Mouse (Mus musculus) megakaryocyte, embryonic 14.5 days (primary cell): ENCODE results near the gene Maz. TPM values are rescaled to one million over a fixed set of nuclear protein-coding genes. Genes with fewer than 3 reads are reported as not detected.
A peak's percentile ranks its signal among the peaks of the same experiment; 100 is the strongest.

Source experiments
- H3K27me3 ChIP-seq: replicated peaks from 2 replicates; pipeline ENCODE3; 2012; ENCODE audit warnings: inconsistent platforms
- H3K36me3 ChIP-seq: replicated peaks from 2 replicates; pipeline ENCODE3; 2012; ENCODE audit warnings: low read length, inconsistent platforms, mixed read lengths
- H3K4me1 ChIP-seq: 2 replicates; pipeline ENCODE4 v1.6.1; 2012; ENCODE audit warnings: inconsistent platforms
- H3K4me3 ChIP-seq: replicated peaks from 2 replicates; pipeline ENCODE3; 2012; ENCODE audit warnings: moderate library complexity, mild to moderate bottlenecking, inconsistent platforms
- H3K9me3 ChIP-seq: 2 replicates; pipeline ENCODE4 v1.6.1; 2012; ENCODE audit warnings: inconsistent platforms
- FLI1 ChIP-seq: IDR thresholded peaks from 2 replicates; pipeline ENCODE4 v1.6.1; 2012; ENCODE audit warnings: low read length, inconsistent platforms, mixed read lengths
- GATA1 ChIP-seq: IDR thresholded peaks from 3 replicates; pipeline ENCODE4 v1.6.1; 2012; ENCODE audit warnings: mixed read lengths, low read length, inconsistent platforms, borderline replicate concordance
- polyA plus RNA-seq: library from polyadenylated mRNA; stranded (reverse); fragments of >175 nt; gene quantifications from 2 replicates; pipeline ENCODE4 v1.2.3, GENCODE M21; 2012; ENCODE audit warnings: low replicate concordance; ENCODE audit not compliant: insufficient read depth

Gene Maz
- polyA plus RNA-seq, 1 experiment, result 324 TPM

DNA sequence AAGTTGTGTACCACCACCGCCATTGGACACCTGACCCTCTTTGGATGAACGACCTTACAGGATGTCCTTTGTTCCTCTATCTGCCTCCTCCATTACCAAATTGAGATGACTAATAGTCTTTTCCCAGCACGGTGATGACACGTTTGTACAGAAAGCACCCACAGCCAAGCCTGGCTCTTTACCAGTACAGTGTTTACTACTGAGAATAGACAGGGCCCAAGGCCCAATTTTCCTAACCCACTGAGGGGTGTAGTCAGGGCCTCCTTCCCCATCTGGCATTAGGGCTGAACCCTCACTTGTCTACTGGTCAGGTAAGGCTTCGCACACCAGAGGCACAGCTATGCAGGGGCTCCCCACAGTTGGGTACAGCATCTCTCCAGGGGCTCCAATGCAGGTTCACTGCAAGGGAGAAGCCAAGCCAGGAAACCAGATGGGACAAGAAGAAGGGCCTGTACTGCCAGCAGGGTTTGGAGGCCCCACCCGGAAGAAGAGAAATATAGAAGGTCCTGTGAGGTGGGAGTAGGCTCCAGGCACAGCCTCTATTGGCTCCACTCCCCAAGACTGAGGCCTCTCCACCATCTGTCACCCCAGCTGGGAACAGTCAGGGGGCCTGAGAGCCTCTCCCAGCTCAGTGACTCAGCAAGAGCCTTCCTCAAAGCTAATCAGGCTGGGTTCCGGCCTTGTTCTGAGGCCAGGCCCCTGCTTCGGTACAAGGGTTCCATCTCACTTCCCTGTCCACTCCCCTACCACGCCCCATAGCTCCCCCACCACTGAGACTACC is 18.4 kb downstream of the Maz start:
- peaks cover 92% of the 10 kb centered on the region for H3K4me1 ChIP-seq
- H3K36me3 ChIP-seq, result peaks cover 57% of the 10 kb centered on the region
- H3K9me3 ChIP-seq, result no peaks in the 10 kb centered on the region
- TF ChIP-seq GATA1, result no peak
- no peak for TF ChIP-seq FLI1
- H3K4me3 ChIP-seq, result peak overlapping the region; percentile 88
- H3K27me3 ChIP-seq, result no peaks in the 10 kb centered on the region

DNA sequence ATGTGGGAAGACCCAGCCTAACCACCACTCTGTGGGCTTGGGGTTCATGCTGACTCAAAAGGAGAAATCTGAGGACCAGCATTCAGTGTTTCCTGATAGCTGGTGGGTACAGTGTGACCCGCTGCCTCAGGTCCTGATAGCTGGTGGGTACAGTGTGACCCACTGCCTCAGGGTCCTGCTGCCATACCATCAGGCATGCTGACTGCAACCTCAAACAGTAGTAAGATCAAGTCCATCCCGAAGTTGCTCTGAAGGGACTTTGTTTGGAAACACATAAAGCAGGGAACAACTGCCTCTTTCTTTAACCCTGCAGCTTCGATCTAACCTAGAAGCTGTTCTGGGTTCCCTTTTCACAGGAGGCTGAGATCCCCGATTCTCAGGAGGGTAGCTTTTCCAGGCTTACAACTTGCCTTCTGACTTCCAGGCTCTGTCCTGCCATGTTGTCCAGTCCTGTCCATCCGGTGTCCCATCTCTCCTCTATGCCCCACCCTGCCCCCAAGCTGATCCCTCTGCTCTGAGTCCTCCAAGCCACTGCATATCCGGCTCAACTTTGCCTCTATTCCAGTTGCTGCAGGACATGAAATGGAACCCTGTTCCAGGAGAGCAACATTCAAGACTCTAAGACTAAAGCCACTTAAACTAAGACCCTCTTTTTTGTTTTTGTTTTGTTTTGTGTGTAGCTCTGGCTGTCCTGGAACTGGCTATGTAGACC is 19.4 kb downstream of the Maz start:
- Histone ChIP-seq H3K36me3 (peaks cover 50% of the 10 kb centered on the region), H3K27me3 (no peaks in the 10 kb centered on the region), H3K4me1 (peaks cover 92% of the 10 kb centered on the region)

DNA sequence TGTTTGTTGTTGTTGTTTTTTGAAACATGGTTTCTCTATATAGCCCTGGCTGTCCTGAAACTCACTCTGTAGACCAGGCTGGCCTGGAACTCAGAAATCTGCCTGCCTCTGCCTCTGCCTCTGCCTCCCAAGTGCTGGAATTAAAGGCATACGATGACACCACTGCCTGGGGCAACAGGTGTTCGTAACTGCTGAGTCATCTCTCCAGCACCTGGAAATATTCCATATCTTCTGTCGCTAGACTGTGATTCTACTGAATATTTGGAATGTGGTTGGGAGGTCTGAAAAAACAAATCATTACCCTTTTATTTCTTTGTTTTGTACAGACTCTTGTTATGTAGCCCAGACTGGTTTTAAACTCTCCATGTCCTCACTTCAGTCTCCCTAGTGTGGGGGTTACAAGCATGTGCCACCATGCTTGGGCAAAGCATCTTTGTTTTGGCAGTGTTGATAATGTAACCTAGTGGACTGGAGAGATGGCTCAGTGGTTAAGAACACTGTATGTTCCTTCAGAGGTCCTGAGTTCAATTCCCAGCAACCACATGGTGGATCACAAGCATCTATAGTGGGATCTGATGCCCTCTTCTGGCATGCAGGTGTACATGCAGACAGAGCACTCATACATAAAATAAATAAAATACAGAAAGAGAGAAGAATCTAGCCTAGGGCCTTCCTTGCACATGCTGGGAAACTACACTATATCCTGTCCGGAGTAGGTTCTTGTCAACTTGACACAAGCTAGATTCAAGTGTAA is 22.5 kb downstream of the Maz start:
- H3K27me3 ChIP-seq, result no peaks in the 10 kb centered on the region
- H3K9me3 ChIP-seq, result no peaks in the 10 kb centered on the region
- TF ChIP-seq GATA1 (no peak), FLI1 (no peak)
- H3K4me1 ChIP-seq, result peaks cover 87% of the 10 kb centered on the region
- peaks cover 48% of the 10 kb centered on the region for H3K36me3 ChIP-seq
- no peak overlapping the region for H3K4me3 ChIP-seq

More for the DNA sequence above, 19.4 kb downstream of the Maz start:
- H3K4me3 ChIP-seq, result peak overlapping the region; percentile 67
- H3K9me3 ChIP-seq, result no peaks in the 10 kb centered on the region
- TF ChIP-seq GATA1 (no peak), FLI1 (no peak)

DNA sequence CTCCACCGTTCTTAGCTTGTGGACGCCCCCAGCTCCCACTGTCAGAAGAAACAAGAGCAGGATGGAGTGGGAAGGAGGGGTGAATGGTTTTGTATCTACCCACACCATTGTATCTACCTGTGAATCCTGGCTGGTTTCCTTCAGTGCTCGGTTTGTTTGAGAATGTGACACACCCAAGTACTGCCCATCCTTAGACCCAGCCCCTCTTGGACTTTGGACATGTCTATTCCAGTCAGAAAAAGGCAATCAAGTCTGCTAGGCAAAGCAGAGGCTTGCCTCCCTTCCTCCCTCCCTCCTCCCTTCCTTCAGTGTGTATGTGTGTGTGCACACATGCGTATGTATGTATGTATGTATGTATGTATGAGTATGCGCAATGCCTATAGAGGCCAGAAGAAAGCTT is 23.2 kb downstream of the Maz start:
- Histone ChIP-seq H3K4me3 (no peak overlapping the region), H3K9me3 (no peaks in the 10 kb centered on the region), H3K27me3 (no peaks in the 10 kb centered on the region), H3K4me1 (peaks cover 87% of the 10 kb centered on the region), H3K36me3 (peaks cover 52% of the 10 kb centered on the region)
- TF ChIP-seq FLI1 (no peak), GATA1 (no peak)

DNA sequence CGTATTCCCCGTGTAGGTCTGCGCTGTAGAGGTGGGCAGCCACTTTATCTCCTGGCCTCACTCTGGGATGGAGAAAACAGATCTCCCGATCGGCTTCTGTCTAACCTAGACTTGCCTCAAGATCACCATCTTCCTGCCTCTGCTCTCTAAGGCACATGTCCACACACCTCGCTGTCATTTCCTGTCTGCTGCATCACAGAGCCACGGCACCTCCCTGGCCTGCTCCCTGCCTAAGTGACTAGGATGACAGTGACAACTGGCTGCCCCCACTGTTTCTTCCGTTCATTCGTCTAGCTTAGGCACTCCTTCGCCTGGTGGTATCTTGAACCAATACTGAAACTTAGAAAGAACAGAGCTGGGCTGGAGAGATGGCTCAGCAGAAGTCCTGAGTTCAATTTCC is 27.3 kb downstream of the Maz start:
- H3K9me3 ChIP-seq, result peaks cover 7% of the 10 kb centered on the region; the same call in 1 of the 2 replicates
- H3K4me1 ChIP-seq, result peaks cover 60% of the 10 kb centered on the region
- H3K4me3 ChIP-seq, result peak overlapping the region; percentile 69
- H3K27me3 ChIP-seq, result no peaks in the 10 kb centered on the region
- TF ChIP-seq FLI1 (no peak), GATA1 (no peak)
- peaks cover 82% of the 10 kb centered on the region for H3K36me3 ChIP-seq

DNA sequence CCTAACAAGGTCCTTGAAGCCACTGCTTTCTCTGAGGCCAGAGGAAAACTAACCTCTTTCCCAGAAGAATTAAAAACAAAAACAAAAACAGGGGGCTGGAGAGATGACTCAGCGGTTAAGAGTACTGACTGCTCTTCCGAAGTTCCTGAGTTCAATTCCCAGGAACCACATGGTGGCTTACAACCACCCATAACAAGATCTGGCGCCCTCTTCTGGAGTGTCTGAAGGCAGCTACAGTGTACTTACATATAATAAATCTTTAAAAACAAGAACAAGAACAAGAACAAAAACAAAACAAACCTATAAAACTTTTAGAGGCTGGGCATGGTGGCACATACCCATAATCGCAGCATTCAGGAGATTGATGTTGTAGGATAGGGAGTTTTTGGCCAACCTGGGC is 30.4 kb downstream of the Maz start:
- H3K9me3 ChIP-seq, result peaks cover 7% of the 10 kb centered on the region; the same call in 1 of the 2 replicates
- H3K36me3 ChIP-seq, result peaks cover 91% of the 10 kb centered on the region

DNA sequence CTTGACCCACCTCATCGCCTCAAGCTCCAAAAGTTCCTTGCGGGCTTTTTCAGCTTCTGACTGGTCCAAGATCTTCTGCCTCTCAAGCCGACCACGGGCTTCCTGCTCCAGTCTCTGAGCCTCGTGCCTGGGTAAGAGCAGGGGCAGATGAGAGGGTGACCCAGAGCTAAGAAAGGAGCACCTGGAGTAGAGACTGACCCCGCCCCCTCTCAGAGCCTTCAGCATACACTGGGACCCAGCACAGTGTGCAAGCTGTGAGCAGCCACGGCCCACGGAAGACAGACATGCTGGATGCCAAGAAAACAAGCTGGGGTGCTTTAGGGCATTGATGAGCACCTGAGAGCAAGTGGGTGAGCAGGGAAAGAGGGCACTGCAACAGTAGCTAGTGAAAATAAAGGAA is 38.0 kb downstream of the Maz start:
- Histone ChIP-seq H3K9me3 (no peaks in the 10 kb centered on the region), H3K4me3 (no peak overlapping the region), H3K36me3 (peaks cover 89% of the 10 kb centered on the region), H3K4me1 (0 out of 2 replicates have a peak, but pooled peaks cover 3% of the 10 kb centered on the region), H3K27me3 (no peaks in the 10 kb centered on the region)
- no peak for TF ChIP-seq FLI1
- no peak for TF ChIP-seq GATA1

More for the DNA sequence above, 30.4 kb downstream of the Maz start:
- Histone ChIP-seq H3K4me3 (no peak overlapping the region), H3K27me3 (no peaks in the 10 kb centered on the region), H3K4me1 (peaks cover 35% of the 10 kb centered on the region)
- TF ChIP-seq GATA1 (no peak), FLI1 (no peak)

DNA sequence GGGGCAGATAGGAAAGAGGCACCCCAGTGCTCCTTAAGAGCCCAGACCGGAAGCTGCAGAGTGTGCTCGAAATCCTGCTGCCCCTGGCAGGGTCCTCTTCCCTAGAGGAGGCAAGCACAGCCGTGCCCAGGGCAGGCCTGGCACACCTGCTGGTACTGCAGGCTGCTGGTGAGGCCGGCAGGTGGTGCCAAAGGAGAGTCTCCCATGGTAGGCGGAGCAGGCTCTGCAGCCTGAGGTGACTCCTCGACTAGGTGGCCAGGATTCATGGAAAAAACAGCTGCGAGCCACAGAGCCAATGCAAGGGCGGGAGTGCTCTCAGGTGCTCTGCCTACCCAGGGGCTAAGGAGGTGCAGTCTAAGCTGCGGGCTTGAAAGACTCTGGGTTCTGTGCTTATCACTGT is 40.5 kb downstream of the Maz start:
- H3K36me3 ChIP-seq, result peaks cover 89% of the 10 kb centered on the region
- peaks cover 12% of the 10 kb centered on the region; the same call in 1 of the 2 replicates for H3K4me1 ChIP-seq
- no peak overlapping the region for H3K4me3 ChIP-seq
- TF ChIP-seq FLI1 (no peak), GATA1 (no peak)
- no peaks in the 10 kb centered on the region for H3K9me3 ChIP-seq
- no peaks in the 10 kb centered on the region for H3K27me3 ChIP-seq

DNA sequence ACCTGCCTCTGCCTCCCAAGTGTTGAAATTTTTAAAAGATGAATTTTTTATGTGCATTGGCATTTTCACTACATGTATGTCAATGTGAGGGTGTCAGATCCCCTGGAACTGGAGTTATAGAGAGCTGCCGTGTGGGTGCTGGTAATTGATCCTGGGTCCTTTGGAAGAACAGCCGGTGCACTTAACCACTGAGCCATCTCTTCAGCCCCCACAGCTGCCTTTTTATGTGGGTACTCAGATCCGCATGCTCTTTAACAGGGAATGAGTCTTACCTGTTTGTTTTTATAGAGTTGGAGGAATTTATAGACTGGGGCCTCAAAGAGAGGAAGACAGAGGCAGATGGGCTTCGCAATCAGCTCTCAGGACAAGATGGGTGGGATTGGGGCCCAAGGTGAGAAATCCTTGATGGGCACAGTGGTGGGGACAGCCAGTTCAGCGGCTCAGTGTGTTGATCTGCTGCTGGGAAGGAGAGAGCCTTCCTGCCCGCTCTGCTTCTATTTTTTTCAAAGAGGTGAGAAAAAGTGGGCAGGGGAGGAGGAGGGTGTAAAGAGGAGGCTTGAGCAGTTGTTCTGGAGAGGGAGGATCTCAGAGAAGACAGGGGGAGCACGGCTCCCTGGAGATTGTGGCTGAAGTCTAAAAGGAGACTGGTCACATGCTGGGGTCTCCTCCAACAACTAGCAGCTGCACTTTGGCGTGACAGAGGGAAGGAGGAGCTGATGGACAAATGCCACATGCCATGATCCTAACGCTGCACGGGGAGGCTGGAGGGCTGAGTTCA is 42.0 kb downstream of the Maz start:
- no peak for TF ChIP-seq FLI1
- TF ChIP-seq GATA1, result no peak
- Histone ChIP-seq H3K27me3 (no peaks in the 10 kb centered on the region), H3K4me3 (no peak overlapping the region), H3K9me3 (no peaks in the 10 kb centered on the region), H3K4me1 (peaks cover 20% of the 10 kb centered on the region), H3K36me3 (peaks cover 91% of the 10 kb centered on the region)
